Mouse (Mus musculus): ENCODE results near the gene Taar1.

The Taar1 gene

DNA sequence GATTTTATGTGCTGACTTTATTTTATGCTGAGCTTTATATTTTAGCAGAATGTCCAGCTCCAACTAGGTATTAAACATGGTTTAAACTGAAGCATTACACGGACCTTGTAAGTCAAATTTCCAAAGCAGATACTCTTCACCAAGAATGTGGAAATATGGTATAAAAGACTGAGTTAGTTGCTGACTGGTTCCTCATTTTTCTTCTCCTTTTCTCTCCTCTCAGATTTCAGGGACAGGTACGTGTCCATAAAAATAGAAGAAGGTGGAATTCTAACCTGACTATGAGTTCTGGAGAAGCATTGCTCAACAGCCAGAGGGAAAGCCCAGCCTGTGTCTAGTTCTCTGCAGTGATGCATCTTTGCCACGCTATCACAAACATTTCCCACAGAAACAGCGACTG lies at the start of gene Taar1:
Gene Taar1 (plus strand): TSS at position 301 of the 400 bp plus-strand sequence.
- DNase-seq (ENCODE audit: low spot score): no peak

DNA sequence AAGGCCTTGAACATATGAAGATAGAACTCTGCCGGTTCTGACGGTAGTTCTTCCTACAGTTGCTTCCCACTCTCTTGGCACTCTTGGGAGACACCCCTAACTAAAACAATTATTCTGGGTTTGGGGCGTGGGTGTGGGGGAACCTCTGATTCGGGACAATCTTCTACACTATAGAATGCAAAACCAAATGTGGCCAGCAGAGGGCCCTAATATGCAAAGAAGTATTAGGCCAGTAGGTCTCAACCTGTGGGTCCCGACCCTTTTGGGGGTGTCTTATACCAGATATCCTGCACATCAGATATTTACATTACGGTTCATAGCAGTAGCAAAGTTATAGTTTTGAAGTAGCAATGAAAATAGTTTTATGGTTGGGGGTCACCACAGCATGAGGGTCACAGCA lies 39.5 kb upstream of the Taar1 start:
- no peak for DNase-seq (ENCODE audit: low spot score)

DNA sequence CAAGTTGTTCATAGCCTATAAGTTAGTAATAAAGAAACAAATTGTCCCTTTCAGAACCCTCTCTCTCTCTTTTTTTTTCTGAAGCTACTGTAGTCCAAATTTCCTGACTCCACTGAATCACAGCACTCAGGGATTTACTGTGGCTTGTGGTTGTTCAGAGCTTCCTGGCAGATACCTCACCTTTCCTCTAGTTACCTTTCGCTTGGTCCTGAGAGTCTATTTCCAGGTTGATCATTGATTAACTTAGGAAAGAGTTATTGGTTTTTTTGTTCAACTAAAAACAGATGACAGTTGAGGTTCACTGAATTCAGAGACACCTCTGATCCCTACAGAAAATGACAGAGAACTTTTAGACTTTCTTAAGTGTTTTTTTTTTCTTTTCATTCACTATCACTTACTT lies 35.2 kb upstream of the Taar1 start:
- no peak for DNase-seq (ENCODE audit: low spot score)

DNA sequence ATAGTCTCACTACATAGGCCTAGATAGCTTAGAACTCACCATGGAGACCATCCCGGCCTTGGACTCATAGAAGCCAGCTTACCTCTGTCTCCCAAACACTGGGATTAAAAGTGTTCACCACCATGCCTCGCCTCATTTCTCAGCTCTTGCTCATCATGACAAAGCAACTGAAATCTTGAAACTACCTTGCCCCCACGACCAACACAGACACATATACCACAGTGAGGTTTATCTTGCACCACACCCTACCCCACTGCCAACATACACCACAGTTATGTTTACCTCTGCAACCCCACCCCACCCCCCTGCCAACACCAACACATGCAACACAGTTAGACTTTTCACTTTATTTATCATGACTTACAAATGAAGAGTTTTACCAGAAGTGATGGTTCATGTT lies 34.1 kb upstream of the Taar1 start:
- DNase-seq (ENCODE audit: low spot score): no peak

DNA sequence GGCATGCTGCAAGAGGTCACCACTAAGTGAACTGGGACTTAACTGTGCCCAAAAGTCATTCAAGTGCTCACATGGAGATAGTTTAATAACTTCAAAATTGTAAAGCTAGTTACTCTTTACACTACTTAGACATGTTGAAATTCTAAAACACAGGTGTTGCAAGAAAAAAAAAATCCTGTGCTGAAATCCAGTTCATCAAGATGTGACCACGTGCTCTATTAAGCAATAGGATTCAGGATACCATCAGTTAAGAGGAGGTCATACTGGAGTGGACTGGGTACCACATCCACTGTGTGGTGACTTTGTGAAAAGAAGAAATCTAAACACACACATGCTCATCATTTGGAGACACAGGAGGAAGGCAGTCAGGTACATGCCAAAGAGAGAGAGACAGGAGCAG lies 27.2 kb upstream of the Taar1 start:
- no peak for DNase-seq (ENCODE audit: low spot score)

DNA sequence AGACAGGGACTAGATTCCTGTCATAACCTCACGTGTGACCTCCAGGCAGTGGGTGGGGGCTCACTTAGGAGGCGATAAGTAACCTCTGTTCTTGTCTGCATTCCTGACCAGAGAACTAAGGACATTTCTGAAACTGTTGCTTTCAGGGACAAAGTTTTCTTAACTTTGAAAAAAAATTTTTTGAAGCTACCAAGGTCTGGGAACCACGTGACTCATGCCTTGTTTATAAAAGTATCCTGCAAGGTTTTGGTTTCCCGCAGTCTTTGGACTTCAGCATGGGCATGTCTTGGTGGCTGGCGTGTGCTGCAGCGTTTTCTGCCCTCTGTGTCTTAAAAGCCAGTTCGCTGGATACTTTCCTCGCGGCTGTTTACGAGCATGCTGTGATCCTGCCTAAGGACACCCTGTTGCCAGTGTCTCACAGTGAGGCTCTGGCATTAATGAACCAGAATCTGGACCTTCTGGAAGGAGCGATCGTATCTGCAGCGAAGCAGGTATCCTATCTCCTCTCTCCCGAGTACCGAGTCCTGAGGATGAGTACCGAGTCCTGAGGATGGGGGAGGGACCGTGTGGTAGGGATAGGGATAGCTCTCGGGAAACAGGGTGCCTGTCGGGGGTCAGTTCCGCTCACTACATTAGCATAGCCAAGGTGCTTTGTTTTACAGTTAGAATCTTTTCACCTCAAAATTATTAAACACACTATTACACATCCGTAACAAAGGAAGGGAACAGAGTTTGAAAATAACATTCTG lies 25.4 kb upstream of the Taar1 start, which contains the start of gene Vnn1:
Gene Vnn1 (plus strand): TSS at position 88 of the 749 bp plus-strand sequence.
- DNase-seq (ENCODE audit: low spot score): peak; percentile 15

DNA sequence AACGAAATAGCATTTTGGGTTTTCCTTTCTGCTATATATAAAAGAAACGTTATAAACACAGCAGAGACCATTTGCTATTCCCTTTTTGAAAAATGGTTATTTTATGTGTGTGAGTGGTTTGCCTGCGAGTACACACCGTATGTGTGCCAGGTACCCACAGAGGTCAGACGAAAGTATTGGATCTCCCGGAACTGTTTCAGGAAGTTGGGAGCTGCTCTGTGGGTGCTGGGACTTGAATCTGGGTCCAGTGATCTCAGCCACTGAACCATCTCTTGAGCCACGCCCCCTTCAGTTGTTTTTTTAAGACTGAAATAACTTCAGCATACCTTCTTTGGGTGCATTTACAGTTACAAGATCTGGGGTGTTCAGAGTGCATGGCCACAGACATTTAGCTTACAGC lies 24.8 kb upstream of the Taar1 start:
- no peak for DNase-seq (ENCODE audit: low spot score)

DNA sequence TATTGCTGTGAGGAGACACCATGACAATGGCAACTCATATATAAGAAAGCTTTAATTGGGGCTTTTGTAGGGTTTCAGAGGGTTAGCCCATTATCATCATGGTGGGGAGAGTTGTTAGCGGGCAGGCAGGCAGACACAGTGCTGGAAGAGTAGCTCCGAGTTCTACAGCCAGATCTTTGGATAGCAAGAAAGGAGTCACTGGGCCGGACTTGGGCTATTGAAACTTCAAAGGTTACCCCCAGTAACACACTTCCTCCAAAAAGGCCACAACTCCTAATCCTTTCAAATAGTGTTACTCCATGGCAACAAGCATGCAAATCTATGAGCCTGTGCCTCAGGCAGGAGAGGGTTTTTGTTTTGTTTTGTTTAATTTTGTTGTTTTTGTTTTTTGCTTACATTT lies 19.0 kb upstream of the Taar1 start:
- DNase-seq (ENCODE audit: low spot score): no peak

DNA sequence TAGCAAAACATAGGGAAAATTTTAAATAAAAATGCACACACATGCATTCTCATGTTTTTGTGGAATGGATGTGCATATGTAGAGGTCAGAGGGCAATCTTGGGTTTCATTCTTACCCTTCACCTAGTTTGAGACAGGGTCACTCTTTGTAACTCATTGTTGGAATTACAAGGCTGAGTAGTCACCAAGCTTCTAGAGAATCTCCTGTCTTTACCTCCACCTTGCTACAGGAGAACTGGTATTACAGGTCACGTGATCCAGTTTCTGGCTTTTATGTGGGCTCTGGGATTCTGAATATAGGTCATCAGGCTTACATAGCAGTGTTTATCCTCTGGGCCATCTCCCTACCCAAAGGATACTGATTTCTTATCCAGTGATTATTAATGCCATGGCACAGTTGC lies 14.5 kb upstream of the Taar1 start:
- DNase-seq (ENCODE audit: low spot score): no peak

DNA sequence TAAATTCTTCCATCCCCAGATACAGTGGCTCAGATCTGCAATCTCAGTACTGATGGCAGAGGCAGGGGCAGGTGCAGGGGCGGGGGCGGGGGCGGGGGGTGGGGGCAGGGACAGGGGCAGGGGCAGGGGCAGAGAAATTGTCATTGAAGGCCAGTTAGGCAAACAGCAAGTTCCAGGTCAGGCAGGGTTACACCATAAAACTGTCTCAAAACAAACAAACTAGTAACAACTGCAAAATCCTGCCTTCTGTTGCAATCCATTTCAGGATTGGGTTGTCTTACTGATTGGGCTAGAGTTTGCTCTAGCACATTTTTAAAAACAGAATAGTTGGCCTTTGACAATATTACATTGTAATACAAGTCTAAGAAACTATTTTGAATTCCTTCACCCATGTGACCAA lies 2.3 kb downstream of the Taar1 start:
- no peak for DNase-seq (ENCODE audit: low spot score)

DNA sequence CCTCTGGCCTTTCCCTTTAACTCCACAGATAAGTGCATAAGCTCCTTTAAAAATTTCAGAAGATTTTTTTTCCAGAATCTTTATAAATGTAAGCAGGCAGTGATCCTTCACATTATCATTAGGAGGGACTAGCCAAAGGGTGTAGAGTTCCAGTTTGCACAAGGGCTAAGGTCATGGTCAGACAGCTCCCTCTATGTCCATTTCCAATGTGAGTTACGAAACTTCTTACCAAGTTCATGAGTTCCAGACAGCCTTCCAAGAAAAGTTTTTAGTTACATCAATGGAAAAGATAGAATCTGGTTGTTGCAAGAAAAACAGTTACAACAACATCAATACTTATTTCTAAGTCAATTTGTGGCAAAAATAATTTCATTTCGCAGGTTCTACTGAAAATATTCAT lies 3.8 kb downstream of the Taar1 start:
- DNase-seq (ENCODE audit: low spot score): no peak

DNA sequence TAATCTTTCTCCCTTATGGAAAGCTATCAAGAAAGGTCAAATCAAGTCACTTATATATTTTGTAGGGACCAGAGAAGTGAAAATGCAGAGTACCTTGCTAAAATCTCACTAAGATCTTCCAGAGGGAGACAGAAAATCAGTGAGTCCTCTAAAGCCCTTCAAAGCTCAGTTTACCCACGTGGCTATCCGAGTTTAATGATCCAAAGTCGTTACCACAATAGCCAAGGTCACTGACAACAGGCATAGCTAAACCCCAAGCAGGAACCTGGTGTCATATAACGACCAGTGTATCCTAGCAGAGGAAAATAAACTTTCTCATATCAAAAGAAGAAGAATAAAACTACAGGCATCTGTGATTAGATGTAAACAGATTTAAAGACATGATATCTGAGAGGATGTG lies 17.5 kb downstream of the Taar1 start:
- no peak for DNase-seq (ENCODE audit: low spot score)

DNA sequence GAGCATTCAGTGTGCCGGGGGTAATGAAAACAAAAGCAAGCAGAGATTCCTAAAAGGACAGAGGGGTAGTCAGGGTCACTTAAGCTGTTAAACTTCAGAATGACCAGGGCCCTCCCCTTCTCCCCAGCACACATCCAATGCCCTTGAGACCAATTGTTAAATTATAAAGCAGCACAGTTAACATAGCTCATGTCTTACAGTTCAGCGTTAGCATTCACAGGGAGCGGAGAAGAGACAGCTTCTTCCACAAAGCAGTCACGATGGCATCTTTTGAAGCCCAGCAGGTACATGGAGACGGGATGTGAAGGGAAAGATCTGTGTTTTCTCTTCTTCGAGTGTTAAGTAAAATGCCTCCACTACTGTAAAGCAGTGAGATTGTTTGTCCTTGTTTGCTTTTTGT lies 18.2 kb downstream of the Taar1 start, which contains the start of gene Taar2:
Gene Taar2 (plus strand): TSS at position 261 of the 400 bp plus-strand sequence.
- no peak for DNase-seq (ENCODE audit: low spot score)

DNA sequence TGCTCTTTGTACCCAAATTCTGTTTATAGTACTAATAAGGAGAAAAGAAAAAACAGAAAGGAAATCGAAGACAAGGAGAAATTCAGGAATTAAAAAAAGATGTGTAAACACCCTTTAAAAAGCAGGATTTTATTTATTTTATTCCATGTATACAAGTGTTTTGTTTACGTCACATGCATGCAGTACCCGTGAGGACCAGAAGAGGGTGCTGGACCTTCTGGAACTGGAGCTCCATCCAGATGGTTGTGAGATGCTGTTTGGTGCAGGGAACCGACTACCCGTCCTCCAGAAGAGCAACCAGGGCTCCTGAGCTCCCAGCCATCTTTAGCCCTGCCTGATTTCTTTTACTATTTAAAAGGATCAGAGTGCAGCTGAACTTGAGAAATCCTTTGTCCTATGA lies 22.3 kb downstream of the Taar1 start:
- no peak for DNase-seq (ENCODE audit: low spot score)

DNA sequence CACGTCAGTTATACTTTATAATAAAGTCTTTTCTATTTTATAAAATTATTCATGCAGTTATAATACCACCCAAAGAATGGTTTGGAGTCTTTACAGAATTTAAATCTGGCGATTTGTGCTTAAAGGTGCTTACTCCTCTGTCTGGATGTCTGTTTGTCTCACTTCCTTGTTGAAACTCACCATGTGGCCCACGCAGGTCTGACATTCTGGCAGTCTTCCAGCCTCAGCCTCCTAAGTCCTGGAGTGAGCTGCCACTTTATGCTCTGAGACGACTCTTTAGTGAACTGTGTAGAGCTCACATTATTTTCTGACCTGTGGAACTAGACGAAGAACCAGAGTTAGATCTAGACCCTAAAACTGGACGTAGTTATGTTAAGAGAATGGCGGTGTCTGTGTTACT lies 27.9 kb downstream of the Taar1 start:
- no peak for DNase-seq (ENCODE audit: low spot score)

DNA sequence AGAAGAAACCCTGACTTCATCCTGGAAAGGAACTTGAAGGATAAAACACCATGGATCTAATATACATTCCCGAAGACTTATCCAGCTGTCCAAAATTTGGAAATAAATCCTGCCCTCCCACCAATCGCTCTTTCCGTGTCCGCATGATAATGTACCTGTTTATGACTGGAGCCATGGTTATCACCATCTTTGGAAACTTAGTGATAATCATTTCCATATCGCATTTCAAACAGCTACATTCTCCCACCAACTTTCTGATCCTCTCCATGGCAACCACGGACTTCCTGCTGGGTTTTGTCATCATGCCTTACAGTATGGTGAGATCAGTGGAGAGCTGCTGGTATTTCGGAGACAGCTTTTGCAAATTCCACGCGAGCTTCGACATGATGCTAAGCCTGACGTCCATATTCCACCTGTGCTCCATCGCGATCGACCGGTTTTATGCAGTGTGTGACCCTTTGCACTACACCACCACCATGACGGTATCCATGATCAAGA lies 29.4 kb downstream of the Taar1 start, which contains the start of gene Taar3:
Gene Taar3 (plus strand): TSS at position 51 of the 498 bp plus-strand sequence.
- no peak for DNase-seq (ENCODE audit: low spot score)

DNA sequence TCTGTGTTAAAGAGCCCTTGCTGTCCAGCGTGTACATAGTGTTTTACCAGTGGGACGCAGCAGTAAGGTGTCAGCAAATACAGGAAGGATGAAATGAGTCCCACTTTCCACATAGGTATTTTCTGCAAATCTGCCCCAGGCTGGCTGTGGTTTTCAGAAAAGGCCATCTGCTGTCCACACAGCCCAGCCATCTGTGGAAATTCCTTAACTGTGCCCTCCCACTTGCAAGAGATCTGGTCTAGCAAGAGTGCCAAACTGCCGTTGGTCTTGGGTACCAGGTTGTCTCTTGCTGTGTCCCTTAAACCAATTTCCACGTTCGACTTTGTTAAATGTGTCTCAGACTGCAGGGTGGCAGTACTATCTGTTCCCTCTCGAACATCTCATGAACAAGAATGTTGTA lies 31.6 kb downstream of the Taar1 start:
- no peak for DNase-seq (ENCODE audit: low spot score)

DNA sequence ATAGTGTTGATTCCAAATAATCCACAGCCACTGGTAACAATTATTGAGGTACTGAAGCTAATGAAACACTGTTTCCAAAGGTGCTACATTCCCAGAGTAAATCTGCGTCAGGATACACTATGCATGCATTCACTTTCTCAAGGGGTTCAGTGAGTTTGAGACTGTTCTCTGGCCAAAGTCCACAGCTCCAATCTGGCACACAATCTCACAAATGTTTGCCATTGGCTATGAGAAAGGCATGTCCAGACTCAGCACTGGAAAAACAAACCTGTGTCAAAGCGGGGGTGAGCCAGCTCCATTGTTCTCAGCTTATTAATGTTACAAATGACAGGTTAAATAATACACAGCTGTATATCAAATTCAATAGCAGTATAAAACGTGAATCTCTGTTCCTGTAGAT lies 38.9 kb downstream of the Taar1 start:
- no peak for DNase-seq (ENCODE audit: low spot score)

DNA sequence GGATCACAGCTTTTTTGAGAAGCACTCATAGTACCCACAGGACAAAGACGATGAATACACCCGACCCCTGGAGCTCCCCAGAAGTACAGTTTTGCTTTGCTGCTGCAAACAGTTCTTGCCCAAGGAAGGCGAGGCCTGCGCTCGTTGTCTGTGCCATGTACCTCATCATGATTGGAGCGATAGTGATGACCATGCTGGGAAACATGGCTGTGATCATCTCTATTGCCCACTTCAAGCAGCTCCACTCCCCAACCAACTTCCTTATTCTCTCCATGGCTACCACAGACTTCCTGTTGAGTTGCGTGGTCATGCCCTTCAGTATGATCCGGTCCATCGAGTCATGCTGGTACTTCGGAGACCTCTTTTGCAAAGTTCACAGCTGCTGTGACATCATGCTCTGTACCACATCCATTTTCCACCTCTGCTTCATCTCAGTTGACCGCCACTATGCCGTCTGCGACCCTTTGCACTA lies 40.3 kb downstream of the Taar1 start, which contains the start of gene Taar4:
Gene Taar4 (plus strand): TSS at position 51 of the 472 bp plus-strand sequence.
- DNase-seq (ENCODE audit: low spot score): no peak

DNA sequence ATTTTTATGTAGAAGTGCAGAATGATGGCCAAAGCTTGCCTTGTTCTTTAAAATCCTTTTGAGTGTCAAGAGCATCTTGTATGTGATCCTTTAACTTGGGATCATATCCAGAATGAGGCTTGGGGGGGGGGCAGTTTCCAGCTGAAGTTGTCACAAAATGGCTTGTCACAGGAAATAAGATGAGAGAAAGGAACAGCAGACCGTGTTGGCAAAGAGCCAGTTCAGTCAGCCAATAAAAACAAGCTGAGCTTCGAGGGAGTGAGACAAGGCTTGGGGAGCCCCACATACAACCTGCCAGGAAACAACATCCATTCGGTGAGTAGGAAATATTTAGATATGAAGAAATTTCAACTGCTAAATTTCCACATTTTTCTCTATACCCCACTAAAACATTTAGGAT lies 43.3 kb downstream of the Taar1 start:
- DNase-seq (ENCODE audit: low spot score): no peak

DNA sequence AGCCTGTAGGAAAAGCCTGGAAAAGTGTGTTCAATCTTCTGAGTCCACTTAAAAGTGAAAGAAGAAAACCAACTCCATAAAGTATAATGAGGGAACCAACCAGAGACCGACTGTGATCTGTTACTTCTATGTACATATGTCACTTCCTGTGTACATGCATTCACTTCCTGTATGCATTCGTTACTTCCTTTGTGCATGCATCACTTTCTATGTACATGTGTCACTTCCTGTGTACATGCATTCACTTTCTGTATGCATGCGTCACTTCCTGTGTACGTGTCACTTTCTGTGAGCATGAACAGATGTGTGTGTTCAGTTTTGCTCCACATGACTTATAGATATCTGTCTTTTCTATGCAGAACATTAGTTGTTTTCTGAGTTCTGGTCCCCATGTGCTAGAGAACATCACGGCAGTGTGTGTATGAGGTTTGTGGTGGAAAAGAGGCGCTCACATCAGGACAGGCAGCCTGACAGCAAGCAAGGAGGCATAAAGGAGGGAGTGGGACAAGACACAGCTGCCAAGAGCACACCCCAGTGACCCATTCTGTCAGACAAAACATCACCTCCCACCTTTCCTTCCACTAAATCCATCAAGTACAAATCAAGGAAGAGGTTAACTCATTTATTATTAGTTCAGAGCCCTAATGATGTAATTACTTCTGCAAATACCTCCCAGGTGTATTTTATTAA lies 44.9 kb downstream of the Taar1 start:
- DNase-seq (ENCODE audit: low spot score): no peak

DNA sequence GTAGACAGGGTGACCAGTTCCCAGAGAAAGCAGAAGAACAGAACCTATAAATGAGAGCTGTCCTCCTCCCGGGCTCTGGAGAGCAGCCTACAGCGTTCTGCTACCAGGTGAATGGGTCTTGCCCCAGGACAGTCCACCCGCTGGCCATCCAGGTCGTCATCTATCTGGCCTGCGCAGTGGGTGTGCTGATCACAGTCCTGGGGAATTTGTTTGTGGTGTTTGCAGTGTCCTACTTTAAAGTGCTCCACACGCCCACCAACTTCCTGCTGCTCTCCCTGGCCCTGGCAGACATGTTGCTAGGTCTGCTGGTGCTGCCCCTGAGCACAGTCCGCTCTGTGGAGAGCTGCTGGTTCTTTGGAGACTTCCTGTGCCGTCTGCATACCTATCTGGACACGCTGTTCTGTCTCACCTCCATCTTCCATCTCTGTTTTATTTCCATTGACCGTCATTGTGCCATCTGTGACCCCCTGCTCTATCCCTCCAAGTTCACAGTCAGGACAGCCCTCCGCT lies 50.6 kb downstream of the Taar1 start, which contains the start of gene Taar5:
Gene Taar5 (plus strand): TSS at position 51 of the 510 bp plus-strand sequence.
- no peak for DNase-seq (ENCODE audit: low spot score)

Measured in ovary, postnatal 14 days (tissue).